ENCODE assay signal across 8 mouse cellular contexts in genomic region chr10:81393456-81394063, GRCm38 (mm10). TPM values are rescaled to one million over a fixed set of nuclear protein-coding genes. Genes with fewer than 3 reads are reported as not detected.
A peak's percentile ranks its signal among the peaks of the same experiment; 100 is the strongest.
DNase-seq lines count a peak whose midpoint lies in the region; ATAC-seq and TF ChIP-seq lines count a peak whose summit lies in the region.

No protein-coding gene starts in this region.

- no peak for TF ChIP-seq CTCF in kidney, postnatal 0 days (IDR thresholded peaks at IDR 0.05; ENCODE audit: low read depth)

- no peaks in the 10 kb centered on the region for H3K27me3 ChIP-seq in kidney, postnatal 0 days (ENCODE audit: insufficient read depth, low read length)
- peaks cover 25% of the 10 kb centered on the region for H3K27me3 ChIP-seq in midbrain, embryonic 10.5 days (ENCODE audit: low read depth, poor library complexity, severe bottlenecking)

- H3K9ac ChIP-seq in kidney, postnatal 0 days (ENCODE audit: low read depth, low read length) = peak overlapping the region; percentile 42

- no peaks in the 10 kb centered on the region for H3K9me3 ChIP-seq in kidney, postnatal 0 days (replicated peaks; ENCODE audit: low read length)
- H3K9me3 ChIP-seq in midbrain, embryonic 10.5 days (replicated peaks) = no peaks in the 10 kb centered on the region

- peaks cover 16% of the 10 kb centered on the region for H3K4me1 ChIP-seq in kidney, postnatal 0 days (replicated peaks; ENCODE audit: insufficient read depth, low read length)
- H3K4me1 ChIP-seq in midbrain, embryonic 10.5 days = peaks cover 58% of the 10 kb centered on the region

- peak overlapping the region; percentile 21 for H3K4me3 ChIP-seq in kidney, postnatal 0 days (replicated peaks; ENCODE audit: low read depth, low read length)
- H3K4me3 ChIP-seq in midbrain, embryonic 10.5 days = peak overlapping the region; percentile 38

- H3K4me2 ChIP-seq in kidney, postnatal 0 days (ENCODE audit: low read length) = peak overlapping the region; percentile 64

- H3K27ac ChIP-seq in kidney, postnatal 0 days = peak overlapping the region; percentile 72
- H3K27ac ChIP-seq in midbrain, embryonic 10.5 days (replicated peaks) = peak overlapping the region; percentile 69

- WGBS in kidney, postnatal 0 days = 7% methylated on average over 19 of the region's 19 CpGs
- WGBS in midbrain, embryonic 10.5 days = 7% methylated on average over 19 of the region's 19 CpGs

- peak; percentile 50 for ATAC-seq in granulocyte monocyte progenitor cell, adult 5-6 weeks (replicated peaks; ENCODE audit: poor library complexity, severe bottlenecking)
- ATAC-seq in kidney, postnatal 0 days (replicated peaks; ENCODE audit: low FRiP score, low read depth) = no peak

- peak; percentile 95 for DNase-seq in heart, adult 11 months
- DNase-seq in heart, adult 8-10 months (ENCODE audit: low spot score) = no peak
- DNase-seq in kidney, postnatal 0 days (ENCODE audit: low spot score) = peak; percentile 62
- DNase-seq in midbrain, embryonic 10.5 days (ENCODE audit: low spot score) = no peak
- no peak for DNase-seq in urinary bladder, postnatal 36 days (ENCODE audit: low spot score in 2 of 2)
- no peak for DNase-seq in urinary bladder, adult 18-20 months (ENCODE audit: low spot score in 2 of 2)
- DNase-seq in frontal cortex, postnatal 14 days (ENCODE audit: low spot score in 2 of 2) = no peak

- 0 out of 2 replicates have a peak, but pooled peaks cover 3% of the 10 kb centered on the region for H3K36me3 ChIP-seq in kidney, postnatal 0 days (ENCODE audit: insufficient read depth, low read length)
- peaks cover 20% of the 10 kb centered on the region for H3K36me3 ChIP-seq in midbrain, embryonic 10.5 days

RNA-seq across cellular contexts. Expression of gene Smim24, which starts 0.7 kb away (rescaled TPM):
- total RNA-seq in heart, adult 8-10 months (2022) = 1 to 10 TPM; 1.4 to 2.4 (median 1.9) TPM
- 37.5 and 43.6 TPM in 2 replicates for total RNA-seq in granulocyte monocyte progenitor cell, adult 5-6 weeks (2014; fragmentation: Nextera tagmentation)
- 11.5 and 13.3 TPM in 2 replicates for total RNA-seq in granulocyte monocyte progenitor cell, adult 5-6 weeks (2017)
- 62.4 and 68.6 TPM in 2 replicates for polyA plus RNA-seq in kidney, postnatal 0 days (2015; fragmentation: Nextera tagmentation; extraction: Ambion mirVana)
- 1.7 and 2.3 TPM in 2 replicates for polyA plus RNA-seq in midbrain, embryonic 10.5 days (2016; fragmentation: Nextera tagmentation; extraction: Ambion mirVana)

RNA-seq across cellular contexts. Expression of gene Gm48552, which starts 4.8 kb away (rescaled TPM):
- total RNA-seq in heart, adult 8-10 months (2022) = under 1 TPM in 2 of 4 experiments, not detected in 2; 0.50 to 0.72 TPM
- 2.2 TPM in 1 of 2 replicates, not detected in the other for total RNA-seq in granulocyte monocyte progenitor cell, adult 5-6 weeks (2014; fragmentation: Nextera tagmentation)
- total RNA-seq in granulocyte monocyte progenitor cell, adult 5-6 weeks (2017) = not detected in 2 replicates
- polyA plus RNA-seq in kidney, postnatal 0 days (2015; fragmentation: Nextera tagmentation; extraction: Ambion mirVana) = 0.82 and 1.9 TPM in 2 replicates
- polyA plus RNA-seq in midbrain, embryonic 10.5 days (2016; fragmentation: Nextera tagmentation; extraction: Ambion mirVana) = 1.7 and 2.9 TPM in 2 replicates

RNA-seq across cellular contexts. Expression of gene Gm48551, which starts 9.3 kb away (rescaled TPM):
- 1 to 10 TPM in 2 of 4 experiments, under 1 TPM in 2; 0.73 to 1.3 (median 1.0) TPM for total RNA-seq in heart, adult 8-10 months (2022)
- 4.0 TPM in 1 of 2 replicates, not detected in the other for total RNA-seq in granulocyte monocyte progenitor cell, adult 5-6 weeks (2014; fragmentation: Nextera tagmentation)
- 0.30 TPM in 1 of 2 replicates, not detected in the other for total RNA-seq in granulocyte monocyte progenitor cell, adult 5-6 weeks (2017)
- polyA plus RNA-seq in kidney, postnatal 0 days (2015; fragmentation: Nextera tagmentation; extraction: Ambion mirVana) = 1.9 and 2.1 TPM in 2 replicates
- polyA plus RNA-seq in midbrain, embryonic 10.5 days (2016; fragmentation: Nextera tagmentation; extraction: Ambion mirVana) = 2.9 and 3.4 TPM in 2 replicates

RNA-seq across cellular contexts. Expression of gene Dohh, which starts 9.3 kb away (rescaled TPM):
- total RNA-seq in heart, adult 8-10 months (2022) = 10 to 100 TPM; 49.1 to 55.0 (median 53.8) TPM
- 12.2 and 34.9 TPM in 2 replicates for total RNA-seq in granulocyte monocyte progenitor cell, adult 5-6 weeks (2014; fragmentation: Nextera tagmentation)
- 41.8 and 46.2 TPM in 2 replicates for total RNA-seq in granulocyte monocyte progenitor cell, adult 5-6 weeks (2017)
- 74.3 and 80.6 TPM in 2 replicates for polyA plus RNA-seq in kidney, postnatal 0 days (2015; fragmentation: Nextera tagmentation; extraction: Ambion mirVana)
- polyA plus RNA-seq in midbrain, embryonic 10.5 days (2016; fragmentation: Nextera tagmentation; extraction: Ambion mirVana) = 93.4 and 98.7 TPM in 2 replicates

RNA-seq across cellular contexts. Expression of gene Fzr1, which starts 15.2 kb away (rescaled TPM):
- total RNA-seq in heart, adult 8-10 months (2022) = 10 to 100 TPM; 25.9 to 39.0 (median 32.2) TPM
- 14.8 and 17.0 TPM in 2 replicates for total RNA-seq in granulocyte monocyte progenitor cell, adult 5-6 weeks (2014; fragmentation: Nextera tagmentation)
- 13.5 and 15.3 TPM in 2 replicates for total RNA-seq in granulocyte monocyte progenitor cell, adult 5-6 weeks (2017)
- 67.5 and 70.6 TPM in 2 replicates for polyA plus RNA-seq in kidney, postnatal 0 days (2015; fragmentation: Nextera tagmentation; extraction: Ambion mirVana)
- 138 and 146 TPM in 2 replicates for polyA plus RNA-seq in midbrain, embryonic 10.5 days (2016; fragmentation: Nextera tagmentation; extraction: Ambion mirVana)

Comparison
In these comparisons a context has a peak if more than half of its experiments do, and no peak if none do; other contexts are left out.
1. DNase-seq: peak in heart, adult 11 months (single experiment) and kidney, postnatal 0 days (single experiment); none in heart, adult 8-10 months (single experiment), midbrain, embryonic 10.5 days (single experiment), urinary bladder, postnatal 36 days (0 of 2), urinary bladder, adult 18-20 months (0 of 2) and frontal cortex, postnatal 14 days (0 of 2).